Mouse (Mus musculus) CH12.LX (cell line): ENCODE results near the gene Tacc2. TPM values are rescaled to one million over a fixed set of nuclear protein-coding genes. Genes with fewer than 3 reads are reported as not detected.

Experiments used
- DNase-seq: peaks from one replicate; pipeline ENCODE4 v3.0.0-alpha.2; 2013; ENCODE audit errors: extremely low read depth
- H3K27ac ChIP-seq: 2 replicates; pipeline ENCODE4 v1.5.1; 2012; ENCODE audit warnings: low read depth, mild to moderate bottlenecking, control low read depth, moderate library complexity; ENCODE audit not compliant: insufficient read depth
- H3K27me3 ChIP-seq: replicated peaks from 2 replicates; pipeline ENCODE3; 2012; ENCODE audit warnings: inconsistent platforms
- H3K36me3 ChIP-seq, 2 experiments: replicated peaks in 1 of 2; 2 replicates each; pipeline versions ENCODE3 to v1.6.1; 2012; ENCODE audit warnings: inconsistent platforms in 1 of 2, low read length in 1 of 2, mild to moderate bottlenecking in 1 of 2, mixed read lengths in 1 of 2, moderate library complexity in 1 of 2; ENCODE audit not compliant: control insufficient read depth in 1 of 2, insufficient read depth in 1 of 2
- H3K4me1 ChIP-seq, 2 experiments: 2 replicates each; pipeline ENCODE4 v1.6.1; 2012; ENCODE audit warnings: inconsistent platforms in 1 of 2, moderate library complexity in 1 of 2; ENCODE audit not compliant: insufficient read depth in 2 of 2, control insufficient read depth in 1 of 2
- H3K4me2 ChIP-seq: 2 replicates; pipeline ENCODE4 v1.6.1; 2012; ENCODE audit warnings: low read depth, mild to moderate bottlenecking, control low read depth; ENCODE audit not compliant: poor library complexity, insufficient read depth, severe bottlenecking
- H3K4me3 ChIP-seq, 3 experiments: fragments of 150-350 bp in 1 of 3; sonication (generic) in 1 of 3; replicated peaks in 1 of 3; 2 replicates each; pipeline versions ENCODE3 to v1.5.1; 2011 to 2012; ENCODE audit warnings: low read depth in 2 of 3, low read length in 2 of 3, mild to moderate bottlenecking in 2 of 3, moderate library complexity in 2 of 3, control low read depth in 1 of 3, improper control_type of control experiment in 1 of 3, inconsistent platforms in 1 of 3, mixed read lengths in 1 of 3; ENCODE audit not compliant: poor library complexity in 1 of 3
- H3K79me2 ChIP-seq: replicated peaks from 2 replicates; pipeline ENCODE4 v1.6.1; 2012; ENCODE audit warnings: mild to moderate bottlenecking, moderate library complexity; ENCODE audit not compliant: control insufficient read depth, poor library complexity, insufficient read depth, severe bottlenecking; ENCODE audit errors: extremely low read depth
- H3K9ac ChIP-seq: 2 replicates; pipeline ENCODE4 v1.6.1; 2012; ENCODE audit warnings: low read depth, mild to moderate bottlenecking, control low read depth, moderate library complexity; ENCODE audit not compliant: insufficient read depth
- H3K9me3 ChIP-seq: replicated peaks from 2 replicates; pipeline ENCODE3; 2012; ENCODE audit warnings: low read length, inconsistent platforms, mixed read lengths
- CHD2 ChIP-seq: IDR thresholded peaks from 2 replicates; pipeline ENCODE4 v1.6.1; 2011; ENCODE audit warnings: low read length, improper control_type of control experiment
- CTCF ChIP-seq, 2 experiments: IDR thresholded peaks in 1 of 2; conservative IDR thresholded peaks in 1 of 2; 2 replicates each; pipeline ENCODE4 v1.5.1; 2011 to 2012; ENCODE audit warnings: low read depth in 2 of 2, low read length in 2 of 2, improper control_type of control experiment in 1 of 2, inconsistent platforms in 1 of 2, mild to moderate bottlenecking in 1 of 2, moderate library complexity in 1 of 2
- ELF1 ChIP-seq: IDR thresholded peaks from 2 replicates; pipeline ENCODE4 v1.6.1; 2014; ENCODE audit warnings: low read depth, mild to moderate bottlenecking, inconsistent platforms, low read length, improper control_type of control experiment
- EP300 ChIP-seq: IDR thresholded peaks from 2 replicates; pipeline ENCODE4 v1.6.1; 2011; ENCODE audit warnings: low read length, improper control_type of control experiment
- ETS1 ChIP-seq: conservative IDR thresholded peaks from 2 replicates; pipeline ENCODE4 v1.6.1; 2012; ENCODE audit warnings: low read depth, mild to moderate bottlenecking, inconsistent platforms, low read length, improper control_type of control experiment, moderate library complexity
- GABPA ChIP-seq: IDR thresholded peaks from 2 replicates; pipeline ENCODE4 v1.6.1; 2012; ENCODE audit warnings: low read depth, low read length, improper control_type of control experiment, inconsistent platforms; ENCODE audit not compliant: insufficient replicate concordance
- HCFC1 ChIP-seq: IDR thresholded peaks from 2 replicates; pipeline ENCODE4 v1.6.1; 2012; ENCODE audit warnings: low read depth, mild to moderate bottlenecking, inconsistent platforms, low read length, improper control_type of control experiment
- JUN ChIP-seq: IDR thresholded peaks from 2 replicates; pipeline ENCODE4 v1.6.1; 2011; ENCODE audit warnings: low read depth, mild to moderate bottlenecking, low read length, improper control_type of control experiment, moderate library complexity; ENCODE audit not compliant: insufficient read depth
- KAT2A ChIP-seq: IDR thresholded peaks from 2 replicates; pipeline ENCODE4 v1.6.1; 2012; ENCODE audit warnings: low read length, improper control_type of control experiment, inconsistent platforms; ENCODE audit not compliant: insufficient replicate concordance
- MAFK ChIP-seq: IDR thresholded peaks from 2 replicates; pipeline ENCODE4 v1.6.1; 2011; ENCODE audit warnings: low read length, improper control_type of control experiment; ENCODE audit not compliant: insufficient replicate concordance
- MEF2A ChIP-seq: IDR thresholded peaks from 2 replicates; pipeline ENCODE4 v1.6.1; 2014; ENCODE audit warnings: low read depth, mild to moderate bottlenecking, inconsistent platforms, low read length, improper control_type of control experiment, borderline replicate concordance
- POLR2A ChIP-seq: IDR thresholded peaks from 2 replicates; pipeline ENCODE4 v1.6.1; 2011; ENCODE audit warnings: low read depth, mild to moderate bottlenecking, improper control_type of control experiment, low read length
- POLR2AphosphoS2 ChIP-seq: IDR thresholded peaks from 2 replicates; pipeline ENCODE4 v1.6.1; 2011; ENCODE audit warnings: low read depth, low read length, improper control_type of control experiment
- SMC3 ChIP-seq: IDR thresholded peaks from 2 replicates; pipeline ENCODE4 v1.6.1; 2011; ENCODE audit warnings: low read depth, low read length, improper control_type of control experiment
- TBP ChIP-seq: conservative IDR thresholded peaks from 2 replicates; pipeline ENCODE4 v1.6.1; 2011; ENCODE audit warnings: low read depth, low read length, improper control_type of control experiment
- USF1 ChIP-seq: IDR thresholded peaks from 2 replicates; pipeline ENCODE4 v1.6.1; 2014; ENCODE audit warnings: low read depth, mild to moderate bottlenecking, inconsistent platforms, low read length, improper control_type of control experiment
- ZMIZ1 ChIP-seq: IDR thresholded peaks from 2 replicates; pipeline ENCODE4 v1.6.1; 2012; ENCODE audit warnings: low read depth, mild to moderate bottlenecking, inconsistent platforms, low read length, improper control_type of control experiment
- ZNF384 ChIP-seq: IDR thresholded peaks from 2 replicates; pipeline ENCODE4 v1.6.1; 2012; ENCODE audit warnings: low read depth, low read length, improper control_type of control experiment, inconsistent platforms
- dilution Hi-C: fragments of 300-500 bp; cut with MboI; formaldehyde crosslinking; loops from 2 replicates; pipeline ENCODE4 v1.14.3; 2020; ENCODE audit warnings: low sequenced_read_pairs; ENCODE audit not compliant: extremely low pct_unique_long_range_greater_than_20kb, extremely low pct_ligation_motif_present
- in situ Hi-C: fragments of 300-500 bp; cut with MboI; formaldehyde crosslinking; loops from 3 replicates; pipeline ENCODE4 v1.14.3; 2019; ENCODE audit warnings: low sequenced_read_pairs, low pct_ligation_motif_present, low pct_unique_long_range_greater_than_20kb, mixed read lengths
- polyA plus RNA-seq: library from polyadenylated mRNA; unstranded; fragments of >175 nt; gene quantifications from 2 replicates; pipeline ENCODE4 v1.2.1, GENCODE M21; 2012; ENCODE audit warnings: low read depth; ENCODE audit not compliant: insufficient read length
- total RNA-seq, 2 experiments: library from RNA; depleted of rRNA; stranded (reverse); fragments of 300-350 nt in 1 of 2; fragments of >200 nt in 1 of 2; gene quantifications; 2 replicates each; pipeline ENCODE4 v1.2.3; 2012 to 2014

Gene Tacc2
- total and polyA plus RNA-seq, 3 experiments = 0.13 to 0.41 TPM; not detected in 1

DNA sequence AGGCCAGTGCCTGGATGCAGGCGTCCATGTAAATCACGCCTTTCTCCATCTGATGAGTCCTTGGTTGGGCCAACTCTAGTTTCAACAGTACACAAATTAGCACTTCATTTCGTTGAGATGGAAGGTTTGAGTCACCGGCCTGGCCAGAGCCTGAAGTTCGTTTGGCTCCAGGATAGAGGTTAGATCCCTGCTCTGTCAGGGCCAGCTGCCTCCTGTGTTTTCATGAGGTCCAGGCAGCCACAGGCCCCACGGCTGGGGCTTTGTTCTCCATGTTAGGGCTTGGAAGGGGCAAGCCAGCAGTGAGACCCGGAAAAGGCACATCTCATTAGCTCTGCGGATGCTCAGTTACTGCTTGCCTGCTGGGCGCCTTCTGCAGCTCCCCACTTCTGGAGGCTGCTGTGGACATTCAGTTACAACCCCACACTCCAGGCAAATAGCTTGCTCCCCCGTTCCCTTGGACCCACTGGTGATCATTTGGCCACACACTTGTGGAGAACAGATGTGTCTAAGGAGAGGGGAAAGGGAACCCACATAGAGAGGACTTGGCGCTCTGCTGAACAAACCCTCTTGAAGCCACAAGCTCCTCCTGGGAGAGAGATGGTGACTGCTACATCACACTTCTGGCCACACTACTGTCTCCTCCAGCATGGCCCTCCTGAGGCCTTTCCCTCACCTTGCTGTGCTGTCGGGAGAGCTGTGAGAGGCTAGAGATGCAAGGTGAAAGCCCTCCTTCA is 100.5 kb downstream of the Tacc2 start:
- Histone ChIP-seq H3K27me3 (peaks cover 17% of the 10 kb centered on the region), H3K4me3 (no peak overlapping the region), H3K4me2 (no peak overlapping the region), H3K36me3 (no peaks in the 10 kb centered on the region), H3K9ac (no peak overlapping the region)
- dilution Hi-C loops = no loop called here
- no peak for TF ChIP-seq KAT2A
- no peak for TF ChIP-seq POLR2AphosphoS2
- no peak for TF ChIP-seq ZNF384
- no peak for TF ChIP-seq ELF1
- TF ChIP-seq TBP = no peak
- TF ChIP-seq, all 38 proteins: peak for 0
- H3K9me3 ChIP-seq = no peaks in the 10 kb centered on the region
- no peak for DNase-seq
- in situ Hi-C loops = no loop called here
- no peaks in the 10 kb centered on the region; a peak in 1 of 4 replicates for H3K4me1 ChIP-seq
- H3K79me2 ChIP-seq = no peaks in the 10 kb centered on the region
- H3K27ac ChIP-seq = no peak overlapping the region

DNA sequence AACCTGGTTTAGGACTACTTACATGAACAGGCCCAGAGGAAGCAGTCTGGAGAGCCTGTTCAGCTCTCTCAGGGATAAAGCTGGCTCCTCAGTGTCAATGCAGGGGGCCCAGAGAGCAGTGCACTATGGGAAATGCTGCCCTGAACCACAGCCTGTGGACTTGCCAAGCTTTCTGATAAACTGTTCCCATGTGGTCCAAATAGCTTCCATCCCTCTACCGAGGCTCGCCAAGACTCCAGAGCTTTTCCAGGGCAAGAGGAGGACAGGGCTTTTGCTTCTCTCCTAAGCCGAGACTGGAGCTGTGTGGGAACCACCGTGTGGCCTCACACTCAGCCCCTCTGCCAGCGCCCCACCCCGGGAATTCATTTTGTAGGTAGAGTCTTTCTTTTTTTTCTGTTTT is 101.2 kb downstream of the Tacc2 start:
- Histone ChIP-seq H3K27ac (no peak overlapping the region), H3K4me1 (no peaks in the 10 kb centered on the region; a peak in 1 of 4 replicates), H3K4me2 (no peak overlapping the region)
- in situ Hi-C loops = no loop called here
- TF ChIP-seq ELF1 = no peak
- TF ChIP-seq SMC3 = no peak
- TF ChIP-seq MAFK = no peak
- TF ChIP-seq USF1 = no peak
- no peak for TF ChIP-seq EP300
- TF ChIP-seq MEF2A = no peak
- no peak for TF ChIP-seq POLR2AphosphoS2
- TF ChIP-seq GABPA = no peak
- no peak for TF ChIP-seq CHD2
- no peak for TF ChIP-seq JUN
- TF ChIP-seq ZMIZ1 = no peak
- no peak for TF ChIP-seq HCFC1
- TF ChIP-seq ETS1 = no peak
- no peak for TF ChIP-seq POLR2A
- no peak for TF ChIP-seq CTCF (conservative IDR thresholded peaks at IDR 0.05 in 1 of 2, IDR thresholded peaks at IDR 0.05 in 1 of 2; ENCODE audit: low read depth in 2 of 2, low read length in 2 of 2)
- TF ChIP-seq, all 38 proteins: peak for 0
- H3K27me3 ChIP-seq = peaks cover 13% of the 10 kb centered on the region
- H3K36me3 ChIP-seq = no peaks in the 10 kb centered on the region
- no peak for DNase-seq
- H3K9ac ChIP-seq = no peak overlapping the region
- no peaks in the 10 kb centered on the region for H3K9me3 ChIP-seq
- H3K4me3 ChIP-seq = no peak overlapping the region
- dilution Hi-C loops = no loop called here
- H3K79me2 ChIP-seq = no peaks in the 10 kb centered on the region
